Mouse (Mus musculus): ENCODE measurements around the gene Olfr1055.
"Not testable (repeated sequence)": the region's sequence is repeated elsewhere in the genome, so short reads cannot be mapped to it uniquely, and the experiment has no call there.

Olfr1055 gene

DNA sequence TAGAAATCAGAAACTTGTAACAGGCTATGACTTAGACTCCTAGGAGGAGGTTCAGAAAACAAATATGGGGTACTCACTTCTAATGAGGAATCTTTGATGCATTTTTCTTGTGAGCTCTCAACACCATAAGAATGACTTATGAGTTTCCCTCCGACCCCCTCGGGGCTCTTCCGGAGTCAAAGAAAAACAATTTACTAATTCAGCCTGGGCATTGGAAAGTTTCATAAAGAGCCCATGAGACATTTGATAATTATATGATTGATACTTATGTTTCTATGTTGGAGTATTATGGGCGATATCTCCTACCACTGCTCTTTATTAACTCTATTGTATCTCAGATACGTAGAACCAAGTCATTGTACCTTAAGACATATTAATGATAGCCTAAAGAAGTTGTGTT, at the start of gene Olfr1055:
Gene Olfr1055, minus strand, starts transcription at position 101 of the 400 bp plus-strand sequence.
- DNase-seq: no peak

DNA sequence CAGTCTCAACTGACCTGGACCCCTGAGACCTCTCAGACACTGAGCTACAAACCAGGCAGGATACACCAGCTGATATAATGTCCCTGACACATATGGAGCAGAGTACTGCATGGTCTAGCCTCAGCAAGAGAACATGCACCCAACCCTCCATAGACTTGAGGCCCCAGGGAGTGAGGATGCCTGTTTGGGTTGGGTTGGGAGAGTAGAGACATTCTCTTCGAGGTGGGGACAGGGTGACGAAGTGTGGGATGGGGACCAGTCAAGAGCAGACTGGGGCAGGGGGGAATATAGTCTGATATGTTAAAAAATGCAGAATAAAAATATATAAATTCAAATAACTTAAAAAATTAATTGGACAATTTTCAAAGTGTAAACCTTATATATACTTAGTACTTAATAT, 45.0 kb upstream of the Olfr1055 start:
- no peak for DNase-seq

DNA sequence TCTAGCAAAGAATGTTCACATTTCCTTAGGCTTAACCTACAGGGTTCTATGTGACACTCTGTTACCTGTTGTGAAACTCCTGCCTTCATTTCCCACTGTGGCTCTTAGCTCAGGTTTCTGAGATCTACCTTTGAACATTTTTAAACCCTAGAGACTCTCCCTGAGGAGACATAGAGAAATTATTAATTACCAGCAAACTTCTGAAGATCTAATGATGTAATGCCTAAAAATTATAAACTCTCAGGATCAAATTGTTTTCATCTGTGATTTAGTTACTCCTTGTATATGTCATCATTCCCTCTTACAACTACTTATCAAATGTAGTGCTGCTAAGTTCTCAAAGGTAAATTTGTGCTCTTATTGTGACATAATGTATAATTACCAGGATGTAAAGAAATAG, 38.4 kb upstream of the Olfr1055 start, which contains the start of gene Olfr1058:
Gene Olfr1058, minus strand, starts transcription at position 101 of the 400 bp plus-strand sequence.
- DNase-seq: not testable (repeated sequence)

DNA sequence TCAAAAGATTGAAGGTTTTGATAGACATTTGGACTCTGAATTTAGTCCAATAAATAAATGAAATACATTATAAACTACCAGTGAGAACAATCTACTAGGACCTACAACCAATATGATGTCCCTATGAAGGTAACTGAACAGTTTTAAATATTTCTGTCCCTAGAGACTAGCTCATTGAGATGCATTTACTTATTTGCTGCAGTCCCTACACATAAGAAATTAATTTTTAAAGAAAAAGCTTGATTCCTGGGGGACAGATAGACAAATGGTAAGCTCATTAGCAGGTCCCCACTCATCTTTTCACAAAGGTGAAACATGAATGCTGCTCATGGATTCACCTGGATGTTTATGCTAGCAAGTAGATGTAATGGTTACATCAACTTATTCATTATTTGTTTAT, 28.2 kb upstream of the Olfr1055 start, which contains the start of gene Olfr1057:
Gene Olfr1057, minus strand, starts transcription at position 101 of the 400 bp plus-strand sequence.
- no peak for DNase-seq

DNA sequence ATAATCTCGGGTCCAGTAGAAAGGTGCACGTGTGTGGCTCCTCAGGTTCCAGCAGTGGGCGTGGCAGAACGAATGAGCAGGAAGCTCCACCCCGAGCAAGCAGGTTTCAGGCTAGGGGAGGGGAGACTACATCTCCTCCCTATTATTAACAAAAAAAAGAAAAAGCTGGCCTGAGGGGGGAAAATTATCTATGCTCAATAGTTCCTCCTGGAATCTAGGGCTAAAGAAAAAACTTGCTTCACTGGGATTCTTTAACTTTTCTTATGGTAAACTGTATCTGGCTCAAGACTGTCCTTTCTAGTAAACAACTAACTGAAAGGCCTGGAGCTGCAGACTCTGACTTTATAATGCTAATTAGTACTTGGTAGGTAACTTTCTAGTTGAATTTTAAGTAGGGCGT, 16.3 kb upstream of the Olfr1055 start:
- DNase-seq: not testable (repeated sequence)

GRCm38 (mm10) chr2:86362369-86362768, 12.3 kb upstream of the Olfr1055 start, which contains the start of gene Olfr1056:
Gene Olfr1056, minus strand, starts transcription at chr2:86362469.
- DNase-seq: no peak

DNA sequence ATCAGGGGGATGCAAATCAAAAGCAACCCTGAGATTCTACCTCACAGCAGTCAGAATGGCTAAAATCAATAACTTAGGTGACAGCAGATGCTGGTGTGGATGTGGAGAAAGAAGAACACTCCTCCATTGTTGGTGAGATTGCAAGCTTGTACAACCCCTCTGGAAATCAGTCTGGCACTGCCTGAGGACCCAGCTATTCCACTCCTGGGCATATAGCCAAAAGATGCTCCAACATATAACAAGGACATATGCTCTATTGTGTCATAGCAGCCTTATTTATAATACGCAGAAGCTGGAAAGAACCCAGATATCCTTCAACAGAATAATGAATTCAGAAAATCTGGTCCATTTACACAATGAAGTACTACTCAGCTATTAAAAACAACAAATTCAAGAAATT, 1.7 kb upstream of the Olfr1055 start:
- DNase-seq: not testable (repeated sequence)

GRCm38 (mm10) chr2:86335333-86335732, 14.8 kb downstream of the Olfr1055 start, which contains the start of gene Olfr1054:
Gene Olfr1054, minus strand, starts transcription at chr2:86335433.
- no peak for DNase-seq

DNA sequence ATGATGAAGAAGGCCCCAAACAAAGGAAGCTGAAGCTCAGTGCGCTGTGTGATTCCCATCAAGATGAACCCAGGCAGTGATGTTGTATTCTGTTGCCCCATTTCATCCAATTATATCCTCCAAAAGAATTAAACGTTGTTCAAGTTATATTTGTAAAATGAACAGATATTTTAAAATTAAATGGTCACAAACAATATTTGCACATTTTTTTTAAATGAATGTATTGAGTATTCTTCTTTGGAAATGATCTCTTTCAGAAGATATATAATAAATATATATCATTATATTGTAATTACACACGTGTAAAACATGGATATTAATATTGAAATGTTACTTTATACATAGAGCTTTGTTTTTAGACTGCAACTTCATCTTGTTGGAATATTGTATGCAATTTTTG, 34.9 kb downstream of the Olfr1055 start, which contains the start of gene Olfr1053:
Gene Olfr1053, minus strand, starts transcription at position 101 of the 400 bp plus-strand sequence.
- no peak for DNase-seq

Data from spleen, adult 18-20 months (tissue).